In genomic region chr14:111149653-111150052, GRCm38 (mm10) we compare ENCODE assay signal across 8 mouse cellular contexts.
A peak's percentile ranks its signal among the peaks of the same experiment; 100 is the strongest.
DNase-seq lines count a peak whose midpoint lies in the region; ATAC-seq lines count a peak whose summit lies in the region.

No protein-coding gene starts in this region.

- ATAC-seq in inflammation-experienced regulatory T-cells, adult 6 months: no peak

- DNase-seq in adrenal gland, postnatal 10 days: peak; percentile 9
- no peak for DNase-seq in adrenal gland, postnatal 25 days
- DNase-seq in left cerebral cortex, adult 11 months (ENCODE audit: low spot score): peak; percentile 25
- no peak for DNase-seq in left cerebral cortex, adult 8-10 months (ENCODE audit: low spot score in 2 of 2)
- DNase-seq in embryo, embryonic 10.5 days (ENCODE audit: low spot score): peak; percentile 52
- DNase-seq in retina, embryonic 14.5 days (ENCODE audit: low spot score): peak; percentile 75
- no peak for DNase-seq in lung, postnatal 25 days (ENCODE audit: low spot score)

Comparison
In these comparisons a context has a peak if more than half of its experiments do, and no peak if none do; other contexts are left out.
1. DNase-seq: peak in adrenal gland, postnatal 10 days (single experiment), left cerebral cortex, adult 11 months (single experiment), embryo, embryonic 10.5 days (single experiment) and retina, embryonic 14.5 days (single experiment); none in adrenal gland, postnatal 25 days (single experiment), left cerebral cortex, adult 8-10 months (0 of 2) and lung, postnatal 25 days (single experiment).